Mouse (Mus musculus): ENCODE measurements around the gene Slc5a5.

DNA sequence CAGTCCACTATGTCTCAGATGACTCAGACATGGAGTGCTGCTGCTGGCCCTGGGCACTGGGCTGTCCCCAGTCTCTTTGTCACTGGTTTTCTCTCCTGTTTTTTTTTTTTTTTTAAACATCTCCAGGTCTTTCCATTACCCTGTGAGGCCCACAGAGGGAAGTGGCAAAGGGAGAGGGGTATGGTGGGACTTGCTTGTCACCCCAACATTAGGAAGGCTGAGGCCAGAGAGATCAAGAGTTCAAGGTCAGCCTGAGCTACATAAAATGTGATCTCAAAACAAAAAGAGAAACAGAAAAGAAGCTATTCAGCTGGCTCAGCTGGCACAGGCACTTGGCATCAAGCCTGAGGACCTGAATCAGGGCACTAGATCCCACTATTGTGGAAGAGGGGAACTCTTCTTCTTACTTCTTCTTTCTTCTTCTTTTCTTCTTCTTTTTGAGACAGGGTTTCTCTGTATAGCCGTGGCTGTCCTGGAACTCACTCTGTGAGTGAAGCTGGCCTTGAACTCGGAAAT lies 8.4 kb upstream of the Slc5a5 start:
- TF ChIP-seq CTCF (conservative IDR thresholded peaks at IDR 0.05 in 1 of 2, IDR thresholded peaks at IDR 0.05 in 1 of 2; ENCODE audit: low read depth in 2 of 2, low read length in 2 of 2) (no peak), POLR2AphosphoS2 (IDR thresholded peaks at IDR 0.05; ENCODE audit: low read depth, low read length) (no peak), ETS1 (conservative IDR thresholded peaks at IDR 0.05; ENCODE audit: low read depth, low read length) (no peak), EP300 (IDR thresholded peaks at IDR 0.05; ENCODE audit: low read length) (no peak), POLR2A (IDR thresholded peaks at IDR 0.05; ENCODE audit: low read depth, low read length) (no peak), ZKSCAN1 (IDR thresholded peaks at IDR 0.05; ENCODE audit: borderline replicate concordance, low read depth, low read length) (no peak), MAX (IDR thresholded peaks at IDR 0.05; ENCODE audit: low read length) (no peak), ZC3H11A (IDR thresholded peaks at IDR 0.05; ENCODE audit: low read depth, low read length) (no peak)
